22 mouse cellular contexts compared by ENCODE assay signal in the genomic region with DNA sequence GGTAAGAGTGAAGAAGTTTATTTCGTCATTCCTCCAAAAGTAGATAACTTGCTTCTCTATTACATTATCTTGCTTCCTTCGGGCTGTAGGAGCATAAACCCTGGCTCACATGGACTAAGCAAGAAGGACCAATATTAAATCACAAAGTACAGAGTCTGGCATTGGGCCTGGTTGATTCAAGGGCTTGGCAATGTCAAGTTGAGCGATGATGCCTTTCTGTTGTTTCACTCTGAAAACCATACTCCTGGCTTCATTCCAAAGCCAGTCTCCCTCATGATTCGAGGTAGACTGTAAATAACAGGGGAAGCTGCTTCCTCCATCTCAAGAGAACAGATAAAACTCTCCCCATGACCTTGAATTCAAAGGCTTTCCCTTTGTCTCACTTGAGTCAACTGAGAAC. TPM values are rescaled to one million over a fixed set of nuclear protein-coding genes. Genes with fewer than 3 reads are reported as not detected.
DNase-seq lines count a peak whose midpoint lies in the region; ATAC-seq and TF ChIP-seq lines count a peak whose summit lies in the region.
"Had no signal": no experiment of that assay in that cellular context is flagged by ENCODE, and none has a peak within 500 bp of the region (broad histone marks: within the 10 kb centered on the region; RNA-seq: fewer than 3 reads in every experiment).

No protein-coding gene starts in this region.

- H3K9ac ChIP-seq in hindbrain, postnatal 0 days (replicated peaks; ENCODE audit: low read length), result no peak overlapping the region
- H3K9ac ChIP-seq in hindbrain, embryonic 12.5 days, result no peak overlapping the region
- H3K9ac ChIP-seq: forebrain, embryonic 15.5 days; midbrain, embryonic 12.5 days; neural tube, embryonic 12.5 days had no signal

- H3K9me3 ChIP-seq in hindbrain, postnatal 0 days (ENCODE audit: low read length), result no peaks in the 10 kb centered on the region
- H3K9me3 ChIP-seq in hindbrain, embryonic 12.5 days (replicated peaks), result no peaks in the 10 kb centered on the region
- H3K9me3 ChIP-seq: forebrain, embryonic 15.5 days; midbrain, embryonic 12.5 days; neural tube, embryonic 12.5 days had no signal

- peak; percentile 80 to 95 for DNase-seq in adrenal gland, adult (ENCODE audit: inconsistent age in 2 of 2, low spot score in 1 of 2)
- DNase-seq in adrenal gland, postnatal 4 days (ENCODE audit: low spot score in 2 of 2), result no peak
- DNase-seq in hindbrain, postnatal 0 days (ENCODE audit: low spot score), result peak; percentile 71
- peak; percentile 76 for DNase-seq in 3T3-L1 (ENCODE audit: low read depth, low spot score)
- peak; percentile 85 for DNase-seq in adrenal gland, postnatal 14 days
- no peak for DNase-seq in thymus, adult 18-20 months
- no peak for DNase-seq in gastrocnemius, adult 2 months
- DNase-seq: embryo, embryonic 11 days; kidney, adult 2 months; kidney, postnatal 14 days; layer of hippocampus, postnatal 36 days; liver; thymus, postnatal 36 days had no signal

- H3K27me3 ChIP-seq in hindbrain, postnatal 0 days (ENCODE audit: insufficient read depth, low read length), result no peaks in the 10 kb centered on the region
- no peaks in the 10 kb centered on the region for H3K27me3 ChIP-seq in hindbrain, embryonic 12.5 days
- H3K27me3 ChIP-seq: forebrain, embryonic 15.5 days; midbrain, embryonic 12.5 days; neural tube, embryonic 12.5 days had no signal

- ATAC-seq in hindbrain, postnatal 0 days, result no peak
- ATAC-seq in hindbrain, embryonic 12.5 days (ENCODE audit: low FRiP score), result no peak
- ATAC-seq: forebrain, embryonic 15.5 days had no signal

- no peak overlapping the region for H3K4me3 ChIP-seq in hindbrain, postnatal 0 days (ENCODE audit: low read length)
- no peak overlapping the region for H3K4me3 ChIP-seq in hindbrain, embryonic 12.5 days
- no peak overlapping the region for H3K4me3 ChIP-seq in gastrocnemius, adult 2 months
- H3K4me3 ChIP-seq: forebrain, embryonic 15.5 days; layer of hippocampus, adult 2 months; midbrain, embryonic 12.5 days; neural tube, embryonic 12.5 days had no signal

- intact Hi-C loops in gastrocnemius, adult 2 months (cut with DNase I), result no loop called here

- TF ChIP-seq CTCF in hindbrain, postnatal 0 days (IDR thresholded peaks at IDR 0.05; ENCODE audit: low read depth), result no peak
- TF ChIP-seq CTCF in gastrocnemius, adult 2 months (IDR thresholded peaks at IDR 0.05), result no peak

- no peak overlapping the region for H3K4me2 ChIP-seq in hindbrain, postnatal 0 days (ENCODE audit: low read depth, low read length)
- no peak overlapping the region for H3K4me2 ChIP-seq in hindbrain, embryonic 12.5 days (replicated peaks)
- H3K4me2 ChIP-seq: forebrain, embryonic 15.5 days; heart, embryonic 11.5 days; midbrain, embryonic 12.5 days; neural tube, embryonic 12.5 days had no signal

- no peaks in the 10 kb centered on the region for H3K36me3 ChIP-seq in hindbrain, postnatal 0 days (ENCODE audit: insufficient read depth, low read length)
- H3K36me3 ChIP-seq in hindbrain, embryonic 12.5 days, result no peaks in the 10 kb centered on the region
- H3K36me3 ChIP-seq: forebrain, embryonic 15.5 days; G1E; midbrain, embryonic 12.5 days; neural tube, embryonic 12.5 days had no signal

- WGBS in hindbrain, postnatal 0 days, result 57% methylated on average over 4 of the region's 4 CpGs
- WGBS in hindbrain, embryonic 12.5 days, result 84% methylated on average over 4 of the region's 4 CpGs

- H3K27ac ChIP-seq in hindbrain, postnatal 0 days, result no peak overlapping the region
- H3K27ac ChIP-seq in hindbrain, embryonic 12.5 days, result no peak overlapping the region
- H3K27ac ChIP-seq in gastrocnemius, adult 2 months, result no peak overlapping the region
- H3K27ac ChIP-seq: forebrain, embryonic 15.5 days; layer of hippocampus, adult 2 months; midbrain, embryonic 12.5 days; neural tube, embryonic 12.5 days had no signal

- no peaks in the 10 kb centered on the region for H3K4me1 ChIP-seq in hindbrain, postnatal 0 days (ENCODE audit: insufficient read depth, low read length)
- no peaks in the 10 kb centered on the region for H3K4me1 ChIP-seq in hindbrain, embryonic 12.5 days
- H3K4me1 ChIP-seq: forebrain, embryonic 15.5 days; midbrain, embryonic 12.5 days; neural tube, embryonic 12.5 days had no signal

RNA-seq across cellular contexts. Expression of gene Snap25, which starts 23.8 kb away (rescaled TPM):
- 10 to 100 TPM; 57.9 to 70.7 TPM for total RNA-seq in adrenal gland, postnatal 4 days (2021)
- 227 and 265 TPM in 2 replicates for total RNA-seq in hindbrain, postnatal 0 days (2014; rRNA removed)
- 312 and 341 TPM in 2 replicates for polyA plus RNA-seq in hindbrain, postnatal 0 days (2015; fragmentation: Nextera tagmentation; extraction: Ambion mirVana)
- 56.9 and 69.7 TPM in 2 replicates for polyA plus RNA-seq in hindbrain, embryonic 12.5 days (2016; fragmentation: Nextera tagmentation; extraction: Ambion mirVana)
- total RNA-seq in adrenal gland, postnatal 14 days (2021), result 29.4 and 42.5 TPM in 2 replicates
- total RNA-seq in gastrocnemius, adult 2 months (2021), result not detected
- total RNA-seq: hematopoietic stem cell, adult 5-6 weeks; megakaryocyte progenitor cell, adult 5-6 weeks had no signal
- polyA plus RNA-seq: G1E had no signal

Comparison
In these comparisons a context has a peak if more than half of its experiments do, and no peak if none do; other contexts are left out.
1. DNase-seq: peak in adrenal gland, adult (2 of 2), hindbrain, postnatal 0 days (single experiment), 3T3-L1 (single experiment) and adrenal gland, postnatal 14 days (single experiment); none in adrenal gland, postnatal 4 days (0 of 2), thymus, adult 18-20 months (0 of 2) and gastrocnemius, adult 2 months (single experiment).
2. RNA of gene Snap25, which starts 23.8 kb away (total RNA-seq): 227 to 265 TPM in hindbrain, postnatal 0 days, 57.9 to 70.7 TPM in adrenal gland, postnatal 4 days and 29.4 to 42.5 TPM in adrenal gland, postnatal 14 days; not detected in gastrocnemius, adult 2 months; every median in the first group is over 10 times any median in the second.